Mouse (Mus musculus) C2C12 (cell line): Measurements from ENCODE around the gene Dcaf15.

Experiments used
- CEBPB ChIP-seq: IDR thresholded peaks from one replicate; pipeline ENCODE4 v1.6.1; 2011; ENCODE audit warnings: low read depth, mild to moderate bottlenecking, control low read depth, moderate library complexity
- CTCF ChIP-seq: IDR thresholded peaks from one replicate; pipeline ENCODE4 v1.5.1; 2011; ENCODE audit not compliant: control insufficient read depth, insufficient read depth, insufficient read length
- FOSL1 ChIP-seq: IDR thresholded peaks from one replicate; pipeline ENCODE4 v1.8.0; 2011; ENCODE audit warnings: mild to moderate bottlenecking, low read length; ENCODE audit not compliant: poor library complexity, insufficient read depth, severe bottlenecking
- MYOD1 ChIP-seq: IDR thresholded peaks from one replicate; pipeline ENCODE4 v1.6.1; 2011; ENCODE audit warnings: low read depth; ENCODE audit not compliant: control insufficient read depth, insufficient read length
- MYOG ChIP-seq: IDR thresholded peaks from one replicate; pipeline ENCODE4 v1.6.1; 2011; ENCODE audit not compliant: control insufficient read depth, insufficient read length; ENCODE audit errors: extremely low read depth
- USF1 ChIP-seq: IDR thresholded peaks from one replicate; pipeline ENCODE4 v1.6.1; 2011; ENCODE audit warnings: low read depth, mild to moderate bottlenecking, control low read depth, moderate library complexity

DNA sequence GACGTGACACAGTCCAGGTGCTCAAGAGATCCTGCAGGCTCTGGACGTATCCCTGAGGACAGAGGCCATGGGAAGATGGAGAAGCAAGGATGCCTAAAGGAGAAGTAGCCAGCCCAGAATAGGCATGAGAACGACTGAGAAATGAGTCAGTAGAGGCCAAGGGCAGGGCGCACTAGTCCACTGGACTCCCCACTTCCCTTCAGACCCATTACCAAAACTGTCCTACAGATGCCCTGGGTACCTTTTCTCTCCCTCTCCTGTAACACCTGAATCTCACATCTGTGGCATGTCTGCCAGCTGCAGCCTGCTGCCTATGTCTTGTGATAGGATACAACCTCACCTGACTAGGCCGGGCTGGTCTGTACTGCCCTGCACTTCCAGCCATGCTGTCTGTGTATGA is 34.3 kb downstream of the Dcaf15 start:
- TF ChIP-seq CTCF (no peak), USF1 (no peak), MYOG (no peak), CEBPB (no peak), FOSL1 (no peak), MYOD1 (no peak)
